Mouse (Mus musculus) brain, embryonic 18.5 days (tissue): ENCODE data around the gene Fndc3b.
"Not testable (repeated sequence)": the region's sequence is repeated elsewhere in the genome, so short reads cannot be mapped to it uniquely, and the experiment has no call there.

Experiments used
- DNase-seq: peaks from one replicate; pipeline ENCODE4 v3.0.0-alpha.2; 2012; ENCODE audit warnings: low read depth, low spot score

Gene Fndc3b

GRCm38 (mm10) chr3:27506886-27507285 lies 204.2 kb downstream of the Fndc3b start:
- DNase-seq, result no peak

- DNase-seq, result no peak
These were observed 205.5 kb downstream of the Fndc3b start for GRCm38 (mm10) chr3:27505582-27505981.

GRCm38 (mm10) chr3:27503279-27504038 lies 207.6 kb downstream of the Fndc3b start:
- no peak for DNase-seq

GRCm38 (mm10) chr3:27495296-27496073 lies 215.6 kb downstream of the Fndc3b start:
- no peak for DNase-seq

GRCm38 (mm10) chr3:27494698-27495097 lies 216.4 kb downstream of the Fndc3b start:
- no peak for DNase-seq

- no peak for DNase-seq
These were observed 217.0 kb downstream of the Fndc3b start for GRCm38 (mm10) chr3:27494066-27494465.

- no peak for DNase-seq
These were observed 219.3 kb downstream of the Fndc3b start for GRCm38 (mm10) chr3:27491821-27492220.

GRCm38 (mm10) chr3:27491367-27491766 lies 219.7 kb downstream of the Fndc3b start:
- DNase-seq, result no peak

GRCm38 (mm10) chr3:27490891-27491290 lies 220.2 kb downstream of the Fndc3b start:
- DNase-seq, result no peak

- no peak for DNase-seq
These were observed 221.6 kb downstream of the Fndc3b start for GRCm38 (mm10) chr3:27489550-27489949.

- DNase-seq, result no peak
These were observed 226.0 kb downstream of the Fndc3b start for GRCm38 (mm10) chr3:27485141-27485540.

- DNase-seq, result no peak
These were observed 226.4 kb downstream of the Fndc3b start for GRCm38 (mm10) chr3:27484698-27485097.

- no peak for DNase-seq
These were observed 227.3 kb downstream of the Fndc3b start for GRCm38 (mm10) chr3:27483762-27484161.

- DNase-seq, result no peak
These were observed 227.8 kb downstream of the Fndc3b start for GRCm38 (mm10) chr3:27483321-27483720.

- DNase-seq, result no peak
These were observed 229.4 kb downstream of the Fndc3b start for GRCm38 (mm10) chr3:27481738-27482137.

- no peak for DNase-seq
These were observed 231.7 kb downstream of the Fndc3b start for GRCm38 (mm10) chr3:27479378-27479777.

GRCm38 (mm10) chr3:27478563-27479156 lies 232.4 kb downstream of the Fndc3b start:
- peak; percentile 26 for DNase-seq

- DNase-seq, result not testable (repeated sequence)
These were observed 233.4 kb downstream of the Fndc3b start for GRCm38 (mm10) chr3:27477749-27478148.

GRCm38 (mm10) chr3:27475899-27476298 lies 235.2 kb downstream of the Fndc3b start:
- DNase-seq, result no peak

GRCm38 (mm10) chr3:27473801-27474599 lies 237.1 kb downstream of the Fndc3b start:
- no peak for DNase-seq

- DNase-seq, result no peak
These were observed 238.3 kb downstream of the Fndc3b start for GRCm38 (mm10) chr3:27472846-27473245.

- no peak for DNase-seq
These were observed 240.3 kb downstream of the Fndc3b start for GRCm38 (mm10) chr3:27470781-27471180.
